Mouse (Mus musculus) layer of hippocampus, adult 2 months (tissue): ENCODE measurements around the gene Gm20920. TPM values are rescaled to one million over a fixed set of nuclear protein-coding genes. Genes with fewer than 3 reads are reported as not detected.
"Not testable (repeated sequence)": the region's sequence is repeated elsewhere in the genome, so short reads cannot be mapped to it uniquely, and the experiment has no call there.

Experiments used
- DNase-seq, 2 experiments: peaks; one replicate each; pipeline ENCODE4 v3.0.0; 2022; ENCODE audit warnings: low spot score in 2 of 2
- H3K27ac ChIP-seq: fragments of 200-600 bp; 2 replicates; pipeline ENCODE4 v1.8.1; 2022
- H3K4me3 ChIP-seq: fragments of 200-600 bp; 2 replicates; pipeline ENCODE4 v1.8.1; 2022; ENCODE audit warnings: mild to moderate bottlenecking
- long read RNA-seq, 2 experiments: library from polyadenylated mRNA; stranded (forward); transcript quantifications; one replicate each; pipeline ENCODE4 v2.0.0; 2021; ENCODE audit warnings: borderline mapping rate in 2 of 2
- total RNA-seq, 2 experiments: library from RNA; stranded (reverse); gene quantifications; 2 replicates each; pipeline ENCODE4 v1.2.3; 2021

Gm20920 gene
- total RNA-seq = not detected
- long read RNA-seq, experiment 1 = 0 reads
- long read RNA-seq, experiment 2 = 0 reads

DNA sequence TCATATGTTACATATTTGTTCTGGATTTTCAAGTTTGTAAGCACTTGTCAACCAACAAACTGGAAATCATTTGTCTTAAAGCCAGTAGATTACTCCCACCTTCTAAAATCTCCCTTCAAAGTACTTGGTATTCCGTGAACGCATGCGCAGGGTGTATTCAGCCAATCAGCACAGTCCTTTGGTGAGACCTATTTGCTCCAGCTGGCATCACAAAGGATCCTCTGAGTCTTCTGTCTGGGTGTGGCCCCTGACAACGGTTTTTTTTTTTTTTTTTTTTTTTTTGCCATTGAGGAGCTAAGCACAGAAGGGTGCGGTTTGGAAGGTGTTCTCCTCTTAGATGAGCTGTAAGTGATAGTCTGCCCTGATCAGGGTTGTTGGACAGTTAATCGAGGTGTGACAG, at the start of gene Gm20920:
Gene Gm20920, plus strand, starts transcription at position 301 of the 400 bp plus-strand sequence.
- H3K27ac ChIP-seq, H3K4me3 ChIP-seq, DNase-seq: not testable (repeated sequence)
